8 mouse cellular contexts compared by ENCODE assay signal in the genomic region with DNA sequence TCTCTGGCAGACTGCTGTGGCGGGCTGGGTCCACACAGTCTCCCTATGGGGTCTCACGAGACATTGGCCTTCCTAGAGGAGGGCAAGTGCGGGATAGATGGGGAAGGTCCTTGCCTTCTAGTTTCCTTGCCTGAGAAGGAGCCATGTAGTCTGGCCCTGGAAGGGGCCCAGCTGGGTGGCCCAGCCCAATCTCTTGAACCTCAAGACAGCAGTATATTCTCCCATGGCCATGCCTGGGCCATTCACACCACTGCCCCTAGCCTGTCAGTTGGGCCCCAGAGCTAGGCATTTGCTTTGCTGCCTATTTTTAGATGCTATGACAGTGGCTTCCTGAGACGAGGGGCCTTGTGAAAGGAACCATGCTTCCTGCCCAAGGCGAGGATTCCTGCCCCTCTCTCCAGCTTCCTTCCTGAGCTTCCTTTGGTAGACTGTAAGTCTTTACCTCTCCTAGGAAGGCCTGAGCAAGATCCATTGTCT. TPM values are rescaled to one million over a fixed set of nuclear protein-coding genes. Genes with fewer than 3 reads are reported as not detected.
DNase-seq lines count a peak whose midpoint lies in the region; TF ChIP-seq lines count a peak whose summit lies in the region.

No protein-coding gene starts in this region.

- peaks cover 13% of the 10 kb centered on the region for H3K4me1 ChIP-seq in embryonic fibroblast, embryonic 13.5 days (ENCODE audit: control insufficient read depth, insufficient read depth, low read length)
- H3K4me1 ChIP-seq in kidney, adult 2 months (ENCODE audit: control insufficient read depth, insufficient read depth, low read length) = peaks cover 41% of the 10 kb centered on the region

- H3K27ac ChIP-seq in layer of hippocampus, adult 2 months = peak overlapping the region; percentile 67
- H3K27ac ChIP-seq in embryonic fibroblast, embryonic 13.5 days (ENCODE audit: insufficient read depth, low read length) = peak overlapping the region; percentile 3; the same call in 1 of the 2 replicates
- peak overlapping the region; percentile 77 for H3K27ac ChIP-seq in kidney, adult 2 months (ENCODE audit: insufficient read depth, low read depth, low read length)

- WGBS in kidney, adult 2 months = 50% methylated on average over 5 of the region's 5 CpGs

- no peak for TF ChIP-seq CTCF in layer of hippocampus, adult 2 months (conservative IDR thresholded peaks at IDR 0.05)
- no peak for TF ChIP-seq CTCF in embryonic fibroblast, embryonic 13.5 days (IDR thresholded peaks at IDR 0.05; ENCODE audit: borderline replicate concordance, insufficient read depth, low read length)
- TF ChIP-seq CTCF in kidney, adult 2 months (conservative IDR thresholded peaks at IDR 0.05; ENCODE audit: insufficient read depth, insufficient read length, low read depth, low read length) = no peak

- no peaks in the 10 kb centered on the region for H3K27me3 ChIP-seq in kidney, adult 2 months (replicated peaks; ENCODE audit: control insufficient read depth, insufficient read depth, low read length)

- TF ChIP-seq POLR2A in embryonic fibroblast, embryonic 13.5 days (IDR thresholded peaks at IDR 0.05; ENCODE audit: low read depth, low read length) = no peak
- no peak for TF ChIP-seq POLR2A in kidney, adult 2 months (IDR thresholded peaks at IDR 0.05; ENCODE audit: low read depth, low read length)

- intact Hi-C loops in gastrocnemius, postnatal 14 days (cut with DNase I; ENCODE audit: low total_unique reads) = no loop called here

- peaks cover 1% of the 10 kb centered on the region; the same call in 1 of the 2 replicates for H3K36me3 ChIP-seq in kidney, adult 2 months (ENCODE audit: control insufficient read depth, insufficient read depth, low read length)

- no peak overlapping the region for H3K4me3 ChIP-seq in layer of hippocampus, adult 2 months
- H3K4me3 ChIP-seq in embryonic fibroblast, embryonic 13.5 days (ENCODE audit: insufficient read depth, low read length) = no peak overlapping the region
- no peak overlapping the region for H3K4me3 ChIP-seq in kidney, adult 2 months (ENCODE audit: insufficient read depth, low read depth, low read length)

- no peak for DNase-seq in layer of hippocampus, adult 2 months (ENCODE audit: low spot score in 2 of 2)
- DNase-seq in layer of hippocampus, postnatal 25 days (ENCODE audit: extremely low spot score in 1 of 2, low spot score in 1 of 2) = no peak
- peak; percentile 82 for DNase-seq in kidney, adult 2 months
- DNase-seq in lung, postnatal 4 days = peak; percentile 61 to 75
- no peak for DNase-seq in urinary bladder, adult 2 months (ENCODE audit: low spot score)
- no peak for DNase-seq in gastrocnemius, postnatal 14 days
- no peak for DNase-seq in spleen, postnatal 4 days (ENCODE audit: low spot score in 2 of 2)

RNA-seq across cellular contexts. Expression of a gene that starts 5.7 kb away (rescaled TPM):
- total RNA-seq in layer of hippocampus, adult 2 months (2021) = 100 to 1,000 TPM; 419 to 448 TPM
- 100 to 1,000 TPM; 489 to 524 TPM for total RNA-seq in layer of hippocampus, postnatal 25 days (2021)
- 684 and 894 TPM in 2 replicates for polyA plus RNA-seq in embryonic fibroblast, embryonic 13.5 days (2011; ENCODE audit: insufficient read length, low read depth, missing spikeins)
- polyA plus RNA-seq in kidney, adult 2 months (2012; rRNA removed) = 801 and 824 TPM in 2 replicates
- 591 and 684 TPM in 2 replicates for polyA plus RNA-seq in urinary bladder, adult 2 months (2012; rRNA removed)
- 100 to 1,000 TPM; 176 to 209 TPM for total RNA-seq in gastrocnemius, postnatal 14 days (2021)

RNA-seq across cellular contexts. Expression of a gene that starts 10.8 kb away (rescaled TPM):
- total RNA-seq in layer of hippocampus, adult 2 months (2021) = 10 to 100 TPM; 38.5 to 41.4 TPM
- 10 to 100 TPM; 47.0 to 50.4 TPM for total RNA-seq in layer of hippocampus, postnatal 25 days (2021)
- 35.9 and 38.8 TPM in 2 replicates for polyA plus RNA-seq in embryonic fibroblast, embryonic 13.5 days (2011; ENCODE audit: insufficient read length, low read depth, missing spikeins)
- 64.8 and 74.5 TPM in 2 replicates for polyA plus RNA-seq in kidney, adult 2 months (2012; rRNA removed)
- polyA plus RNA-seq in urinary bladder, adult 2 months (2012; rRNA removed) = 44.7 and 57.5 TPM in 2 replicates
- 10 to 100 TPM in 1 of 2 experiments, 1 to 10 TPM in 1; 9.8 to 12.2 TPM for total RNA-seq in gastrocnemius, postnatal 14 days (2021)

RNA-seq across cellular contexts. Expression of a gene that starts 36.2 kb away (rescaled TPM):
- total RNA-seq in layer of hippocampus, adult 2 months (2021) = not detected
- total RNA-seq in layer of hippocampus, postnatal 25 days (2021) = not detected
- polyA plus RNA-seq in embryonic fibroblast, embryonic 13.5 days (2011; ENCODE audit: insufficient read length, low read depth, missing spikeins) = 0.47 TPM in 1 of 2 replicates, not detected in the other
- polyA plus RNA-seq in kidney, adult 2 months (2012; rRNA removed) = 0.03 TPM in 2 replicates
- polyA plus RNA-seq in urinary bladder, adult 2 months (2012; rRNA removed) = 0.21 and 0.29 TPM in 2 replicates
- total RNA-seq in gastrocnemius, postnatal 14 days (2021) = under 1 TPM; 0.38 to 0.51 TPM

RNA-seq across cellular contexts. Expression of a gene that starts 47.9 kb away (rescaled TPM):
- total RNA-seq in layer of hippocampus, adult 2 months (2021) = under 1 TPM; 0.29 to 0.97 TPM
- total RNA-seq in layer of hippocampus, postnatal 25 days (2021) = 1 to 10 TPM in 1 of 2 experiments, under 1 TPM in 1; 0.89 to 1.3 TPM
- polyA plus RNA-seq in embryonic fibroblast, embryonic 13.5 days (2011; ENCODE audit: insufficient read length, low read depth, missing spikeins) = not detected in 2 replicates
- 24.0 and 27.5 TPM in 2 replicates for polyA plus RNA-seq in kidney, adult 2 months (2012; rRNA removed)
- 1.0 and 1.5 TPM in 2 replicates for polyA plus RNA-seq in urinary bladder, adult 2 months (2012; rRNA removed)
- total RNA-seq in gastrocnemius, postnatal 14 days (2021) = 1 to 10 TPM in 1 of 2 experiments, under 1 TPM in 1; 0.84 to 1.4 TPM

RNA-seq across cellular contexts. Expression of a gene that starts 53.4 kb away (rescaled TPM):
- under 1 TPM in 1 of 2 experiments, not detected in 1; 0.36 TPM for total RNA-seq in layer of hippocampus, adult 2 months (2021)
- not detected for total RNA-seq in layer of hippocampus, postnatal 25 days (2021)
- polyA plus RNA-seq in embryonic fibroblast, embryonic 13.5 days (2011; ENCODE audit: insufficient read length, low read depth, missing spikeins) = not detected in 2 replicates
- 0.99 and 5.1 TPM in 2 replicates for polyA plus RNA-seq in kidney, adult 2 months (2012; rRNA removed)
- 1.9 and 2.8 TPM in 2 replicates for polyA plus RNA-seq in urinary bladder, adult 2 months (2012; rRNA removed)
- total RNA-seq in gastrocnemius, postnatal 14 days (2021) = under 1 TPM; 0.22 to 0.47 TPM

Comparison
In these comparisons a context has a peak if more than half of its experiments do, and no peak if none do; other contexts are left out.
1. DNase-seq: peak in kidney, adult 2 months (single experiment) and lung, postnatal 4 days (2 of 2); none in layer of hippocampus, adult 2 months (0 of 2), layer of hippocampus, postnatal 25 days (0 of 2), urinary bladder, adult 2 months (single experiment), gastrocnemius, postnatal 14 days (single experiment) and spleen, postnatal 4 days (0 of 2).
2. H3K27ac ChIP-seq: peak in every context shown above with its lines; median percentile 77 in kidney, adult 2 months; 67 in layer of hippocampus, adult 2 months; 3 in embryonic fibroblast, embryonic 13.5 days.